Mouse (Mus musculus) liver, postnatal 0 days (tissue): ENCODE measurements at regions not wholly inside any gene's neighbourhood (a gene's known extent, or its start where the extent isn't known, plus 50 kb on each side); places are given as distances from the start of the nearest gene placed in this dataset.

Experiments
- ATAC-seq: fragments of 200-750 bp; cut with Nextera tagmentation; 2 replicates; pipeline ENCODE4 v1.8.0; 2017; ENCODE audit warnings: mild to moderate bottlenecking, moderate library complexity
- DNase-seq: peaks from one replicate; pipeline ENCODE4 v3.0.0-alpha.2; 2016
- H3K27ac ChIP-seq: fragments of 300-500 bp; sonication (generic); 2 replicates; pipeline ENCODE4 v1.5.1; 2014; ENCODE audit warnings: antibody characterized with exemption, moderate library complexity, mild to moderate bottlenecking, low read depth
- H3K27me3 ChIP-seq: fragments of 300-500 bp; sonication (generic); 2 replicates; pipeline ENCODE4 v1.6.1; 2014; ENCODE audit warnings: low read length, control low read depth, mixed read lengths; ENCODE audit not compliant: insufficient read depth
- H3K36me3 ChIP-seq: fragments of 300-500 bp; sonication (generic); replicated peaks from 2 replicates; pipeline ENCODE4 v1.6.1; 2014; ENCODE audit warnings: mild to moderate bottlenecking, control low read depth, low read length, moderate library complexity, mixed read lengths; ENCODE audit not compliant: insufficient read depth
- H3K4me1 ChIP-seq: fragments of 300-500 bp; sonication (generic); 2 replicates; pipeline ENCODE4 v1.6.1; 2014; ENCODE audit warnings: antibody characterized with exemption, mild to moderate bottlenecking, control low read depth; ENCODE audit not compliant: insufficient read depth
- H3K4me2 ChIP-seq: fragments of 300-500 bp; sonication (generic); 2 replicates; pipeline ENCODE4 v1.6.1; 2014; ENCODE audit warnings: low read depth, mild to moderate bottlenecking, low read length, moderate library complexity, mixed read lengths
- H3K4me3 ChIP-seq: fragments of 300-500 bp; sonication (generic); 2 replicates; pipeline ENCODE4 v1.5.1; 2014; ENCODE audit warnings: low read depth, low read length
- H3K9ac ChIP-seq: fragments of 300-500 bp; sonication (generic); replicated peaks from 2 replicates; pipeline ENCODE4 v1.6.1; 2014; ENCODE audit warnings: mild to moderate bottlenecking, moderate library complexity
- H3K9me3 ChIP-seq: fragments of 300-500 bp; sonication (generic); 2 replicates; pipeline ENCODE4 v1.6.1; 2016; ENCODE audit warnings: mild to moderate bottlenecking, control low read depth, low read length, mixed read lengths
- CTCF ChIP-seq: sonication (generic); IDR thresholded peaks from 2 replicates; pipeline ENCODE4 v1.5.1; 2016; ENCODE audit warnings: antibody characterized with exemption, low read depth
- EP300 ChIP-seq: IDR thresholded peaks from 2 replicates; pipeline ENCODE4 v1.6.1; 2016; ENCODE audit warnings: antibody characterized with exemption, low read depth, mild to moderate bottlenecking
- WGBS: fragments of 180-500 bp; shearing (Covaris S2); extraction: QIAGEN DNeasy Blood & Tissue Kit; methylation state at CpG from one replicate; pipeline ENCODE4 v1.1.7; 2014; ENCODE audit not compliant: insufficient replicate concordance; 5-methylcytosine and 5-hydroxymethylcytosine counted together

DNA sequence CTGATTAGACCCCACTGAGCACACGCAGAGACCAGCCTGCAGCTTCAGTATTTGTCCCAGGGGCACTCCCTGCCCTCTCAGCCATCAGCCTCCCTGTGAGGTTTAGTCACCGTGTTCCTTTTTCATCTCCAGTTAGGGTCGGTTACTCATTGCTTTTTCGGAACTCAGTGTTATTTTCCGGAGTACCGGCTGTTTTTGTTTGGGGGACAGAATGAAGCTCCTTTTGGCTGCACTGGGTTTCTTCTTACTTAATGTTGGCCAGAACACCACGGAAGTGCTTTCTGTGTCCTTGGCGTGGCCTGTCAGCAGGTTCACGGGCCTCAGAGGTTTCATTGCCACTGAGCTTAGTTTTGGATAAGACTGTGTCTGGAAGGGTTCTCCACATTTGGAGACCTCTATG is 114.7 kb downstream of the Ackr3 start:
- Histone ChIP-seq H3K9ac (no peak overlapping the region), H3K36me3 (no peaks in the 10 kb centered on the region), H3K9me3 (no peaks in the 10 kb centered on the region), H3K4me2 (no peak overlapping the region), H3K27ac (no peak overlapping the region), H3K4me3 (no peak overlapping the region), H3K4me1 (no peaks in the 10 kb centered on the region), H3K27me3 (no peaks in the 10 kb centered on the region)
- WGBS = 76% methylated on average over 9 of the region's 9 CpGs
- TF ChIP-seq EP300 = no peak
- ATAC-seq (no peak), DNase-seq (no peak)

DNA sequence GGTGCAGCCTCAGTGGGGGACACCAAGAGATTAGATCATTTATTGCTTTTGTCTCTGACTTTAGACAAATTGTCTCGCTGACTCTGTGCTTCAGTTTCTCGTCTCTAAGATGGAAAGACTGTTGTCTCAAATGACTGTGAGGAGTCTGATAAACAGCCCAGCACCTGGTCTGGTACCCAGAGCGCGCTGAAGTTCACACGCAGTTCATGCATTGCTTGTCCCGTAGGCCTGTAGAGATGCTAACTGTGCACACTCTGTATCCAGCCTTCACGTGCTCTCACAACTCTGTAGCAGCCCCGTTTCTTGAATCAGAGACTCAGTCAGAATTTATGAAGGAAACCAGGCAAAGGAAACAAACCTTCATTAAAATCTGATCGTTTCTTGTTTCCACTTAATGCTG is 116.7 kb downstream of the Ackr3 start:
- no peaks in the 10 kb centered on the region for H3K9me3 ChIP-seq
- ATAC-seq (no peak), DNase-seq (no peak)
- WGBS = 77% methylated on average over 9 of the region's 9 CpGs
- H3K9ac ChIP-seq = no peak overlapping the region
- H3K36me3 ChIP-seq = no peaks in the 10 kb centered on the region
- no peak overlapping the region for H3K27ac ChIP-seq
- H3K27me3 ChIP-seq = no peaks in the 10 kb centered on the region
- H3K4me3 ChIP-seq = no peak overlapping the region
- no peaks in the 10 kb centered on the region for H3K4me1 ChIP-seq
- TF ChIP-seq CTCF (no peak), EP300 (no peak)
- H3K4me2 ChIP-seq = no peak overlapping the region

GRCm38 (mm10) chr1:90321501-90321900 is 117.7 kb downstream of the Ackr3 start:
- H3K36me3 ChIP-seq = no peaks in the 10 kb centered on the region
- DNase-seq = no peak
- H3K4me2 ChIP-seq = no peak overlapping the region
- TF ChIP-seq CTCF (no peak), EP300 (no peak)
- no peak overlapping the region for H3K27ac ChIP-seq
- no peak for ATAC-seq
- no peak overlapping the region for H3K4me3 ChIP-seq
- H3K27me3 ChIP-seq = no peaks in the 10 kb centered on the region
- H3K9me3 ChIP-seq = no peaks in the 10 kb centered on the region
- H3K4me1 ChIP-seq = no peaks in the 10 kb centered on the region
- H3K9ac ChIP-seq = no peak overlapping the region
- WGBS = 75% methylated on average over 8 of the region's 8 CpGs

- no peak for TF ChIP-seq CTCF
- no peak for TF ChIP-seq EP300
- H3K4me2 ChIP-seq = no peak overlapping the region
- H3K9me3 ChIP-seq = no peaks in the 10 kb centered on the region
- no peaks in the 10 kb centered on the region for H3K27me3 ChIP-seq
- H3K4me3 ChIP-seq = no peak overlapping the region
- ATAC-seq = no peak
- WGBS = 70% methylated on average over 6 of the region's 6 CpGs
- no peaks in the 10 kb centered on the region for H3K36me3 ChIP-seq
- H3K9ac ChIP-seq = no peak overlapping the region
- no peak overlapping the region for H3K27ac ChIP-seq
- no peaks in the 10 kb centered on the region for H3K4me1 ChIP-seq
- no peak for DNase-seq
Observed at GRCm38 (mm10) chr1:90327237-90327636, 123.5 kb downstream of the Ackr3 start.

DNA sequence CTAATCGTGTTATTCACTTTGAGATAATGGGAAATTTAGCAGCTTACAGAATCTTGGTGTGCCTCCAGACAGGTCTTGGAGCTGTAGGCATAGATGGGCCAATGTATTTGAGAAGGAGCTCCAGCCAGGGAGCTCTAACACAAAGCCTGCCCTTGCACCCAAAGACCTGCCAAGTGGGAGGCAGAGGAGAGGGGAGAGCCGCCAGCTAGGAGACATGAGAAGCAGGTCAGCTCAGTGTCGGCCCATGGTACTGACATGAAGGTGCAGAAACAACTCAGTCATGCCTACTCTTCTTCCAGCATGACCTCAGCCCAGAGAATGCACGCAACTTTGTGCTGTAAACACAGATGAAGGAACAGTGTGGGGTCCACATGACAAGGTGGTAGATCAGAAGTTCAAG is 128.8 kb downstream of the Ackr3 start:
- Histone ChIP-seq H3K4me2 (no peak overlapping the region), H3K27ac (no peak overlapping the region), H3K9ac (no peak overlapping the region), H3K36me3 (no peaks in the 10 kb centered on the region), H3K4me3 (no peak overlapping the region), H3K9me3 (no peaks in the 10 kb centered on the region), H3K27me3 (no peaks in the 10 kb centered on the region), H3K4me1 (no peaks in the 10 kb centered on the region)
- TF ChIP-seq EP300 (no peak), CTCF (no peak)
- DNase-seq (no peak), ATAC-seq (no peak)
- WGBS = 70% methylated on average over 4 of the region's 4 CpGs

GRCm38 (mm10) chr1:90333676-90334430 is 130.1 kb downstream of the Ackr3 start:
- no peaks in the 10 kb centered on the region for H3K36me3 ChIP-seq
- DNase-seq = no peak

More at GRCm38 (mm10) chr1:90333676-90334430, 130.1 kb downstream of the Ackr3 start:
- TF ChIP-seq EP300 (no peak), CTCF (no peak)
- 65% methylated on average over 6 of the region's 6 CpGs for WGBS
- H3K4me3 ChIP-seq = no peak overlapping the region
- no peak overlapping the region for H3K4me2 ChIP-seq
- H3K27ac ChIP-seq = no peak overlapping the region
- H3K27me3 ChIP-seq = no peaks in the 10 kb centered on the region
- ATAC-seq = no peak
- H3K9me3 ChIP-seq = no peaks in the 10 kb centered on the region
- H3K4me1 ChIP-seq = no peaks in the 10 kb centered on the region
- no peak overlapping the region for H3K9ac ChIP-seq
